Mouse (Mus musculus) cerebellum, postnatal 25 days (tissue): Measurements from ENCODE around the gene Acsm3.

Experiments used
- DNase-seq, 2 experiments: peaks; one replicate each; pipeline ENCODE4 v3.0.0; 2021; ENCODE audit warnings: mixed read lengths in 2 of 2

Acsm3 gene

GRCm38 (mm10) chr7:119800991-119801390 is 40.3 kb downstream of the Acsm3 start:
- no peak for DNase-seq

- DNase-seq, result no peak
These were observed 46.7 kb downstream of the Acsm3 start for GRCm38 (mm10) chr7:119807396-119807795.

GRCm38 (mm10) chr7:119808723-119809122 is 48.0 kb downstream of the Acsm3 start:
- DNase-seq, result no peak

- no peak for DNase-seq
These were observed 74.6 kb downstream of the Acsm3 start for GRCm38 (mm10) chr7:119835371-119835770.

GRCm38 (mm10) chr7:119835996-119836777 is 75.5 kb downstream of the Acsm3 start:
- no peak for DNase-seq
